Mouse (Mus musculus) liver, embryonic 14.5 days (tissue): ENCODE data around the gene Zmiz1. TPM values are rescaled to one million over a fixed set of nuclear protein-coding genes. Genes with fewer than 3 reads are reported as not detected.
A peak's percentile ranks its signal among the peaks of the same experiment; 100 is the strongest.

Experiments
- ATAC-seq: fragments of 200-750 bp; cut with Nextera tagmentation; 2 replicates; pipeline ENCODE4 v1.8.0; 2017; ENCODE audit warnings: moderate number of reproducible peaks, mild to moderate bottlenecking, moderate library complexity; ENCODE audit not compliant: insufficient read depth
- DNase-seq, 3 experiments: peaks; one replicate each; pipeline ENCODE4 v3.0.0-alpha.2; 2012 to 2013; ENCODE audit warnings: low read depth in 3 of 3, low spot score in 3 of 3
- H3K27ac ChIP-seq: fragments of 300-500 bp; sonication (generic); 2 replicates; pipeline ENCODE4 v1.5.1; 2014; ENCODE audit warnings: moderate library complexity, mild to moderate bottlenecking, control low read depth, inconsistent platforms
- H3K27me3 ChIP-seq: fragments of 300-500 bp; sonication (generic); 2 replicates; pipeline ENCODE4 v1.6.1; 2014; ENCODE audit warnings: mild to moderate bottlenecking, low read length, moderate library complexity; ENCODE audit not compliant: control insufficient read depth, insufficient read depth
- H3K36me3 ChIP-seq: fragments of 300-500 bp; sonication (generic); replicated peaks from 2 replicates; pipeline ENCODE4 v1.6.1; 2014; ENCODE audit warnings: low read depth; ENCODE audit not compliant: control insufficient read depth, insufficient read depth
- H3K4me1 ChIP-seq, 2 experiments: fragments of 200-500 bp in 1 of 2; fragments of 300-500 bp in 1 of 2; sonication (generic) in 1 of 2; replicated peaks; 2 replicates each; pipeline ENCODE4 v1.6.1; 2012 to 2014; ENCODE audit warnings: antibody characterized with exemption in 1 of 2, inconsistent platforms in 1 of 2, low read length in 1 of 2; ENCODE audit not compliant: control insufficient read depth in 2 of 2, insufficient read depth in 2 of 2
- H3K4me2 ChIP-seq: fragments of 300-500 bp; sonication (generic); 2 replicates; pipeline ENCODE4 v1.6.1; 2014; ENCODE audit warnings: low read depth, mild to moderate bottlenecking, control low read depth, moderate library complexity
- H3K4me3 ChIP-seq, 2 experiments: fragments of 200-500 bp in 1 of 2; fragments of 300-500 bp in 1 of 2; sonication (generic) in 1 of 2; 2 replicates each; pipeline ENCODE4 v1.5.1; 2012 to 2014; ENCODE audit warnings: low read depth in 2 of 2, low read length in 2 of 2, mild to moderate bottlenecking in 2 of 2, control low read depth in 1 of 2, inconsistent platforms in 1 of 2, moderate library complexity in 1 of 2; ENCODE audit not compliant: insufficient read depth in 1 of 2
- H3K9ac ChIP-seq: fragments of 300-500 bp; sonication (generic); replicated peaks from 2 replicates; pipeline ENCODE4 v1.6.1; 2014; ENCODE audit warnings: mild to moderate bottlenecking, control low read depth, moderate library complexity
- H3K9me3 ChIP-seq: fragments of 300-500 bp; sonication (generic); 2 replicates; pipeline ENCODE4 v1.6.1; 2016; ENCODE audit warnings: low read length, mixed read lengths; ENCODE audit not compliant: control insufficient read depth
- CTCF ChIP-seq: IDR thresholded peaks from 2 replicates; pipeline ENCODE4 v1.5.1; 2016; ENCODE audit warnings: antibody characterized with exemption, low read depth, control low read depth
- EP300 ChIP-seq: IDR thresholded peaks from 2 replicates; pipeline ENCODE4 v1.6.1; 2016; ENCODE audit warnings: antibody characterized with exemption, low read depth
- WGBS: fragments of 180-500 bp; shearing (Covaris S2); extraction: QIAGEN DNeasy Blood & Tissue Kit; methylation state at CpG from one replicate; pipeline ENCODE4 v1.1.7; 2014; ENCODE audit not compliant: insufficient replicate concordance; 5-methylcytosine and 5-hydroxymethylcytosine counted together
- polyA plus RNA-seq, 2 experiments: library from polyadenylated mRNA; depleted of rRNA in 1 of 2; stranded (reverse) in 1 of 2; unstranded in 1 of 2; fragments of >200 nt; fragmentation: Nextera tagmentation in 1 of 2; extraction: Ambion mirVana in 1 of 2; gene quantifications; 2 replicates each; pipeline versions ENCODE4 v1.2.1 to v1.2.3; 2012 to 2014

The Zmiz1 gene
- polyA plus RNA-seq, 2 experiments, result 3.4 to 4.0 TPM

GRCm38 (mm10) chr14:25629866-25630606 is 171.1 kb downstream of the Zmiz1 start:
- no peak overlapping the region for H3K27ac ChIP-seq
- H3K4me2 ChIP-seq, result no peak overlapping the region
- H3K27me3 ChIP-seq, result no peaks in the 10 kb centered on the region
- no peak overlapping the region for H3K9ac ChIP-seq
- no peak overlapping the region for H3K4me3 ChIP-seq
- TF ChIP-seq EP300 (no peak), CTCF (no peak)
- peaks cover 0 to 8% of the 10 kb centered on the region in 2 experiments; a peak in 2 of 4 replicates for H3K4me1 ChIP-seq
- DNase-seq (no peak), ATAC-seq (no peak)
- 68% methylated on average over 12 of the region's 12 CpGs for WGBS
- no peaks in the 10 kb centered on the region for H3K36me3 ChIP-seq
- H3K9me3 ChIP-seq, result no peaks in the 10 kb centered on the region

- Histone ChIP-seq H3K36me3 (no peaks in the 10 kb centered on the region), H3K27ac (no peak overlapping the region), H3K4me3 (no peak overlapping the region), H3K4me2 (no peak overlapping the region), H3K27me3 (no peaks in the 10 kb centered on the region), H3K4me1 (peaks cover 0 to 10% of the 10 kb centered on the region in 2 experiments; a peak in 2 of 4 replicates), H3K9me3 (no peaks in the 10 kb centered on the region), H3K9ac (no peak overlapping the region)
- 74% methylated on average over 7 of the region's 7 CpGs for WGBS
- TF ChIP-seq EP300 (no peak), CTCF (no peak)
- ATAC-seq (no peak), DNase-seq (no peak)
Measured at GRCm38 (mm10) chr14:25630647-25631409, 171.8 kb downstream of the Zmiz1 start.

DNA sequence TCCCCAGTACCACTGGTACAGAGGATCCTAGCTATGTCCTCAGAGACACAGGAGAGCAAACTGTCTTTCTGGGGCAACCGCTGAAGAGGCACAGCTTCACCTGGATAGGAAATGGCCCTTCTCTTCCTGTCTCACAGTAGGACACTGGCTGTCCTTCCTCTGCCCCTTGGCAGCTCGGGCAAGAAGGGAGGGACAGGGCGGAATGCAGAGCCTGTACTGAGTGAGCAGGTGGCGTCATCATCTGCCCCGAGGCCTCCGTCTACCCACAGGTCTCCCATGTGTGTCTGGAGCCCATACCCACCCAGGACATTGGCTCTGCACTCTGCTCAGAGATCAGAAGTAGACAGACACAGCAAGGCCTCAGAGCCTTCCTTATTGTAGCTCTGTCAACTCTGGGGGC is 172.5 kb downstream of the Zmiz1 start:
- H3K4me3 ChIP-seq, result no peak overlapping the region
- H3K4me2 ChIP-seq, result no peak overlapping the region
- H3K9ac ChIP-seq, result no peak overlapping the region
- TF ChIP-seq EP300, result no peak
- TF ChIP-seq CTCF, result no peak
- ATAC-seq (no peak), DNase-seq (no peak)
- H3K27me3 ChIP-seq, result no peaks in the 10 kb centered on the region
- no peak overlapping the region for H3K27ac ChIP-seq
- peaks cover 0 to 10% of the 10 kb centered on the region in 2 experiments; a peak in 2 of 4 replicates for H3K4me1 ChIP-seq
- 59% methylated on average over 6 of the region's 6 CpGs for WGBS
- no peaks in the 10 kb centered on the region for H3K9me3 ChIP-seq
- H3K36me3 ChIP-seq, result no peaks in the 10 kb centered on the region

GRCm38 (mm10) chr14:25633539-25634300 is 174.7 kb downstream of the Zmiz1 start:
- ATAC-seq, result no peak
- H3K4me2 ChIP-seq, result no peak overlapping the region
- no peaks in the 10 kb centered on the region for H3K9me3 ChIP-seq
- H3K4me1 ChIP-seq, result peaks cover 0 to 10% of the 10 kb centered on the region in 2 experiments; a peak in 2 of 4 replicates
- H3K4me3 ChIP-seq, result no peak overlapping the region
- no peaks in the 10 kb centered on the region for H3K36me3 ChIP-seq
- TF ChIP-seq CTCF, result no peak
- TF ChIP-seq EP300, result no peak
- no peak overlapping the region for H3K27ac ChIP-seq
- DNase-seq, result no peak
- no peaks in the 10 kb centered on the region for H3K27me3 ChIP-seq
- WGBS, result 72% methylated on average over 14 of the region's 14 CpGs
- no peak overlapping the region for H3K9ac ChIP-seq

DNA sequence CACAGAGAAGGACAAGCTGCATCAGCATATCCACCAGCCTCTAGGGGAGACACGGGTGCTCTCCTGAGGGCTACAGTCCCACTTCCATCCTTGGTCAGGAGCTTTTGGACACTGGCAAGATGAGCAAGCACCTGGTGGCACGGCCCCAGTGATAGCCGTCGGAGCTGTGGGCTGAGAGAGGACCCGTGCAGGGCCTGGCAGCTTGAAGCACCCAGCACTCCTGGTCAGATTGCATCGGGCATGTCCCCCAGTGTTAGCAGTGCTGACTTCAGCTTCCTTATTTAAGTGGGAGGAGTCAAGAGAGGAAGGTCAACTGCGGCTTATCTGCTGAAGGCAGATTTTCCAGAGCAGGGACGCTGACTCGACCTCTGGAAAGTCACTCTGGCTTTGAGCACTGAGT is 175.3 kb downstream of the Zmiz1 start:
- no peak overlapping the region for H3K27ac ChIP-seq
- H3K4me3 ChIP-seq, result no peak overlapping the region
- H3K4me2 ChIP-seq, result no peak overlapping the region
- H3K27me3 ChIP-seq, result no peaks in the 10 kb centered on the region
- ATAC-seq (peak; percentile 69), DNase-seq (peak; percentile 31 to 37 (median 32))
- TF ChIP-seq CTCF, result no peak
- no peak for TF ChIP-seq EP300
- H3K9me3 ChIP-seq, result no peaks in the 10 kb centered on the region
- no peaks in the 10 kb centered on the region for H3K36me3 ChIP-seq
- H3K9ac ChIP-seq, result no peak overlapping the region
- H3K4me1 ChIP-seq, result peaks cover 0 to 10% of the 10 kb centered on the region in 2 experiments; a peak in 2 of 4 replicates
- WGBS, result 3% methylated on average over 9 of the region's 9 CpGs
